Mouse (Mus musculus) neural tube, embryonic 15.5 days (tissue): ENCODE results near the gene Cfap97d1. TPM values are rescaled to one million over a fixed set of nuclear protein-coding genes. Genes with fewer than 3 reads are reported as not detected.
A peak's percentile ranks its signal among the peaks of the same experiment; 100 is the strongest.

ENCODE experiments used
- ATAC-seq: fragments of 200-750 bp; cut with Nextera tagmentation; 2 replicates; pipeline ENCODE4 v1.8.0; 2017; ENCODE audit warnings: mild to moderate bottlenecking, moderate TSS enrichment, moderate library complexity; ENCODE audit not compliant: low FRiP score
- H3K27ac ChIP-seq: fragments of 300-500 bp; sonication (generic); replicated peaks from 2 replicates; pipeline ENCODE4 v1.5.1; 2015; ENCODE audit warnings: mild to moderate bottlenecking, inconsistent platforms
- H3K27me3 ChIP-seq: fragments of 300-500 bp; sonication (generic); replicated peaks from 2 replicates; pipeline ENCODE4 v1.6.1; 2015; ENCODE audit warnings: inconsistent platforms
- H3K36me3 ChIP-seq: fragments of 300-500 bp; sonication (generic); 2 replicates; pipeline ENCODE4 v1.6.1; 2015; ENCODE audit warnings: inconsistent platforms
- H3K4me1 ChIP-seq: fragments of 300-500 bp; sonication (generic); 2 replicates; pipeline ENCODE4 v1.6.1; 2015; ENCODE audit warnings: inconsistent platforms
- H3K4me2 ChIP-seq: fragments of 300-500 bp; sonication (generic); 2 replicates; pipeline ENCODE4 v1.6.1; 2015; ENCODE audit warnings: inconsistent platforms, mild to moderate bottlenecking, moderate library complexity
- H3K4me3 ChIP-seq: fragments of 300-500 bp; sonication (generic); replicated peaks from 2 replicates; pipeline ENCODE4 v1.5.1; 2015; ENCODE audit warnings: mild to moderate bottlenecking, inconsistent platforms
- H3K9ac ChIP-seq: fragments of 300-500 bp; sonication (generic); replicated peaks from 2 replicates; pipeline ENCODE4 v1.6.1; 2015; ENCODE audit warnings: mild to moderate bottlenecking, inconsistent platforms
- H3K9me3 ChIP-seq: fragments of 300-500 bp; sonication (generic); replicated peaks from 2 replicates; pipeline ENCODE4 v1.6.1; 2016; ENCODE audit warnings: inconsistent platforms
- WGBS: fragments of 180-500 bp; shearing (Covaris S2); methylation state at CpG from one replicate; pipeline ENCODE4 v1.1.7; 2015; ENCODE audit warnings: mixed read lengths; 5-methylcytosine and 5-hydroxymethylcytosine counted together
- polyA plus RNA-seq: library from polyadenylated mRNA; unstranded; fragments of >200 nt; fragmentation: Nextera tagmentation; extraction: Ambion mirVana; gene quantifications from 2 replicates; pipeline ENCODE4 v1.2.1, GENCODE M21; 2015

The Cfap97d1 gene
- polyA plus RNA-seq, 1 experiment from 2014 or later, result not detected

DNA sequence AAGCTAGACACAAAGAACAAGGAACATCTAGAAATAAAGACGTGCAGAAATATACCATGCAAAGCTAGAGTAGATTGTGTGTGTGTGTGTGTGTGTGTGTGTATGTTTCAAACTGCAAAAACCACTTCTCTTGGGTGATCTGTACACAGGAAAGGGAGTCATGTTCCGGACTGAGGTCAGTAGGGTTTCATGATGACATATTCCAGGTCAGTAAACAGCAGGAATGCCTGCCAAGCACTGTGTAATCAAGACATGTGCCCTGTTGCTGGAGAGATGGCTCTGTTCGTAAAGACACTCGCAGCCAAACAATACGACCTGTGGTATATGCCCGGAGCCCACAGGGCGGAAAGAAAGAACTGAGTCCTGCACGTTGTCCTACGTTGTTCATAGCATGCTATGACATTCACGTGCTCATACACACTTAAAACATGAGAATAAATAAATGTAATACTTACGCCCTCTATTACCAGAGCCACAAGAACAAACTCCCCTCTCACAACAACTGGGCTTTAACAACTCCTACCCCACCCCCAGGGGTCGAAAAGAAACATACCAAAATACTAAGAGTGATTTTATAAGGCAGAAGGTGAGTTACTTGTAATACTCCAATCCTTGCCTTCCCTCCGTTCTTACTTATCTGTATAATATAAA is 55.5 kb downstream of the Cfap97d1 start:
- H3K4me1 ChIP-seq, result peaks cover 3% of the 10 kb centered on the region; the same call in 1 of the 2 replicates
- H3K9ac ChIP-seq, result no peak overlapping the region
- no peak overlapping the region for H3K4me3 ChIP-seq
- no peaks in the 10 kb centered on the region for H3K36me3 ChIP-seq
- WGBS, result 48% methylated on average over 13 of the region's 13 CpGs
- H3K27ac ChIP-seq, result no peak overlapping the region
- no peak for ATAC-seq
- peak overlapping the region; percentile 22; the same call in 1 of the 2 replicates for H3K4me2 ChIP-seq
- H3K9me3 ChIP-seq, result no peaks in the 10 kb centered on the region
- H3K27me3 ChIP-seq, result no peaks in the 10 kb centered on the region; the same call in 1 of the 2 replicates

DNA sequence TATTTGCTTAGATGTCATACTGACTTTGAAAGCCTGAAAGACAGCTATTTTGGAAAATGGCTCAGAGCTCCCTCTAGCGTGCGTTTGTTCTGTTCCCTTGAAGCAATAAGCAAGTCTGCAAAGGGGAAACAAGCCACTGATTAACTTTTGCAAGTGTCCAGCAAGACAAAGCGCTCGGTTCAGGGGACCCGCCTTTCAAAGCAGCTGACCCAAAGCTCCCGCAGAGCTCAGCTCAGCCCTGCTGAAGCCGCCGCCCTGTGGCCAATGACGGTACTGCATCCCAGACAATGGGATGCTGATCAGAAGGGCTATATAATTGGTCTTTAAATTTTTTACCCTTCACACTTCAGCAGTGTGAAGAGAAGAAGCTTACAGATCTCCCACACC is 56.1 kb downstream of the Cfap97d1 start:
- Histone ChIP-seq H3K27ac (no peak overlapping the region), H3K9me3 (no peaks in the 10 kb centered on the region), H3K4me1 (peaks cover under 1% of the 10 kb centered on the region; the same call in 1 of the 2 replicates), H3K9ac (no peak overlapping the region), H3K27me3 (no peaks in the 10 kb centered on the region; the same call in 1 of the 2 replicates), H3K36me3 (no peaks in the 10 kb centered on the region), H3K4me3 (no peak overlapping the region), H3K4me2 (peak overlapping the region; percentile 22; the same call in 1 of the 2 replicates)
- 0% methylated on average over 9 of the region's 9 CpGs for WGBS
- ATAC-seq, result peak; percentile 63; the same call in 1 of the 2 replicates

DNA sequence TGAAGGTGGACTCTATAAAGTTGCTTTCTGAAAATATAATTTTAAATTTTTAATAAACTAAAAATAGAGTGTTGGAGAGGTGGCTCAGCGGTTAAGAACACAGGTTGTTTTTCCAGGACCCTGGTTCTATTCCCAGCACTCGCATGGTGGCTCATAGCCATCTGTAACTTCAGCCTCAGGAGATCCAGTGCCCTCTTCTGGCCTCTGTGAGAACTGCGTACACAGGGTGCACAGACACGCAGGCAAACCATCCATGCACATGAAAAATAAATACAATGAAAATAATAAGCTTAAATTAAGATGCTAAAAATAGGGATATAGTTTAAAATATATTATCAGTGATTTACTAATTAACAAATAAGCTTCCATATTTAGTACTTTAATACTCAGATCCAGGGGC is 56.6 kb downstream of the Cfap97d1 start:
- WGBS, result 73% methylated on average over 4 of the region's 4 CpGs
- Histone ChIP-seq H3K36me3 (no peaks in the 10 kb centered on the region), H3K9me3 (no peaks in the 10 kb centered on the region), H3K4me2 (no peak overlapping the region), H3K9ac (no peak overlapping the region), H3K4me1 (no peaks in the 10 kb centered on the region), H3K27ac (no peak overlapping the region), H3K4me3 (no peak overlapping the region), H3K27me3 (no peaks in the 10 kb centered on the region; the same call in 1 of the 2 replicates)
- no peak for ATAC-seq

DNA sequence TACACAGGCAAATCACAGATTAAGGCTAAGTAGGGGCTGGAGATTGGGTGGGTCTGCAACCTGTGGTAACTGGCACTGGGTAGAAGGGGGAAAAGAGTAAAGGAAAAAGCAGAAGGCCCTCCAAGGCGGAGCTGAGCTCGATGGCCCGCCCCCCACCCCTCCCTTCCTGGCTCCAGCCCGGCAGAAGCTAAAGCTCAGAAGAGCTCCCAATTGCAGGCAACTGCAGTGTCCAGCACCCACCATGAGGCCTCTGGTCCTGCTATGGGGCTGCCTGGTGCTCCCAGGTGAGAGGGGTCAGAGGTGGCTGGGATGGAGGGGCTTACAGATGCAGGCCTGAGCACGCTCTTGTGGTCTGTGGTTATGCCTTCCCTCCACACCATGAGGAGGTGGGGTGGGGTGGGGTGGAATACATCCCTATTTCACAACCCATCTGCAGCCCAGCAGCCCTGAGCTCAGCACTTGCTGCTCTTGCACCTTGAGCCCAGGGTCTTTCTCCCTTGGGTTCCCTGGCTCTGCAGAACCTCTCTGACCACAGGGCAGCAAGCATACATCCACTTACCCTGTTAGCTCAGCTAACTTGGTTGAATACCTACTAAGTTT is 57.4 kb downstream of the Cfap97d1 start, which contains the start of gene Cd300lg:
TSS of gene Cd300lg (plus strand) at position 160 of the 600 bp plus-strand sequence.
- Histone ChIP-seq H3K9ac (no peak within 1 kb of the TSS), H3K4me2 (no peak within 1 kb of the TSS), H3K36me3 (no peaks in the 10 kb centered on the region), H3K4me1 (no peaks in the 10 kb centered on the region), H3K27ac (no peak within 1 kb of the TSS), H3K9me3 (no peaks in the 10 kb centered on the region), H3K27me3 (no peaks in the 10 kb centered on the region; the same call in 1 of the 2 replicates), H3K4me3 (no peak within 1 kb of the TSS)
- WGBS, result 72% methylated on average over 5 of the region's 5 CpGs
- no peak for ATAC-seq

Other genes starting within 250 kb of the Cfap97d1 start
- 25.9 and 29.5 TPM in 2 replicates for gene Etv4, start 198.9 kb upstream of the Cfap97d1 start, polyA plus RNA-seq
- gene Meox1, start 89.9 kb upstream of the Cfap97d1 start, polyA plus RNA-seq, result 1.3 and 2.0 TPM in 2 replicates
- gene Sost, start 17.3 kb upstream of the Cfap97d1 start, polyA plus RNA-seq, result 0.23 TPM in 1 of 2 replicates, not detected in the other
- 26.4 and 28.9 TPM in 2 replicates for gene Dusp3, start 2.7 kb downstream of the Cfap97d1 start, polyA plus RNA-seq
- 49.6 and 56.6 TPM in 2 replicates for gene Mpp3, start 44.2 kb downstream of the Cfap97d1 start, polyA plus RNA-seq
- 0.64 and 0.88 TPM in 2 replicates for gene Cd300lg, start 57.2 kb downstream of the Cfap97d1 start, polyA plus RNA-seq
- gene Mpp2, start 104.2 kb downstream of the Cfap97d1 start, polyA plus RNA-seq, result 30.4 and 31.8 TPM in 2 replicates
- 0.36 TPM in 1 of 2 replicates, not detected in the other for gene Ppy, start 117.0 kb downstream of the Cfap97d1 start, polyA plus RNA-seq
- gene Pyy, start 123.6 kb downstream of the Cfap97d1 start, polyA plus RNA-seq, result 1.0 and 7.8 TPM in 2 replicates
- 0.10 TPM in 1 of 2 replicates, not detected in the other for gene Nags, start 161.2 kb downstream of the Cfap97d1 start, polyA plus RNA-seq
- gene Tmem101, start 172.1 kb downstream of the Cfap97d1 start, polyA plus RNA-seq, result 41.2 and 41.5 TPM in 2 replicates
- gene Lsm12, start 201.0 kb downstream of the Cfap97d1 start, polyA plus RNA-seq, result 111 and 121 TPM in 2 replicates
- 40.4 and 42.0 TPM in 2 replicates for gene G6pc3, start 205.3 kb downstream of the Cfap97d1 start, polyA plus RNA-seq
- 74.0 and 77.4 TPM in 2 replicates for gene Hdac5, start 245.9 kb downstream of the Cfap97d1 start, polyA plus RNA-seq